In genomic region chr5:24350073-24350472, GRCm38 (mm10) we compare ENCODE assay signal across 8 mouse cellular contexts. TPM values are rescaled to one million over a fixed set of nuclear protein-coding genes. Genes with fewer than 3 reads are reported as not detected.
DNase-seq lines count a peak whose midpoint lies in the region; ATAC-seq lines count a peak whose summit lies in the region.

No protein-coding gene starts in this region.

- no peak overlapping the region for H3K27ac ChIP-seq in kidney, embryonic 14.5 days (ENCODE audit: low read depth, low read length)
- H3K27ac ChIP-seq in forebrain, embryonic 13.5 days: no peak overlapping the region
- H3K27ac ChIP-seq in neural tube, embryonic 15.5 days (replicated peaks): no peak overlapping the region

- peaks cover 10% of the 10 kb centered on the region; the same call in 1 of the 2 replicates for H3K27me3 ChIP-seq in kidney, embryonic 14.5 days (ENCODE audit: control insufficient read depth, insufficient read depth, low read length)
- peaks cover 23% of the 10 kb centered on the region for H3K27me3 ChIP-seq in forebrain, embryonic 13.5 days
- no peaks in the 10 kb centered on the region for H3K27me3 ChIP-seq in neural tube, embryonic 15.5 days (replicated peaks)

- no peaks in the 10 kb centered on the region for H3K36me3 ChIP-seq in kidney, embryonic 14.5 days (ENCODE audit: control insufficient read depth, insufficient read depth, low read length)
- no peaks in the 10 kb centered on the region for H3K36me3 ChIP-seq in forebrain, embryonic 13.5 days (ENCODE audit: poor library complexity, severe bottlenecking)
- peaks cover 4% of the 10 kb centered on the region; the same call in 1 of the 2 replicates for H3K36me3 ChIP-seq in neural tube, embryonic 15.5 days

- WGBS in kidney, embryonic 14.5 days: 52% methylated on average over 3 of the region's 3 CpGs
- WGBS in forebrain, embryonic 13.5 days: 56% methylated on average over 3 of the region's 3 CpGs
- WGBS in neural tube, embryonic 15.5 days: 48% methylated on average over 3 of the region's 3 CpGs

- H3K4me2 ChIP-seq in kidney, embryonic 14.5 days (replicated peaks; ENCODE audit: low read depth, low read length): peak overlapping the region; percentile 99; the same call in 1 of the 2 replicates
- H3K4me2 ChIP-seq in forebrain, embryonic 13.5 days: peak overlapping the region; percentile 94
- peak overlapping the region; percentile 95 for H3K4me2 ChIP-seq in neural tube, embryonic 15.5 days

- H3K9ac ChIP-seq in kidney, embryonic 14.5 days (ENCODE audit: low read depth, low read length): no peak overlapping the region
- H3K9ac ChIP-seq in forebrain, embryonic 13.5 days: peak overlapping the region; percentile 87
- peak overlapping the region; percentile 86 for H3K9ac ChIP-seq in neural tube, embryonic 15.5 days (replicated peaks)

- ATAC-seq in kidney, embryonic 14.5 days (ENCODE audit: low FRiP score, low TSS enrichment): no peak
- no peak for ATAC-seq in forebrain, embryonic 13.5 days
- no peak for ATAC-seq in neural tube, embryonic 15.5 days (ENCODE audit: low FRiP score)
- no peak for ATAC-seq in megakaryocyte, adult 5-6 weeks (ENCODE audit: poor library complexity, severe bottlenecking)

- no peak for DNase-seq in kidney, postnatal 25 days
- peak; percentile 9 for DNase-seq in induced T-regulatory cell, adult 2 months (ENCODE audit: low read depth)
- DNase-seq in retina, embryonic 14.5 days (ENCODE audit: low spot score): no peak
- DNase-seq in kidney, postnatal 10 days: no peak

- no peaks in the 10 kb centered on the region for H3K9me3 ChIP-seq in kidney, embryonic 14.5 days (ENCODE audit: control insufficient read depth, low read length)
- H3K9me3 ChIP-seq in forebrain, embryonic 13.5 days (replicated peaks): no peaks in the 10 kb centered on the region
- H3K9me3 ChIP-seq in neural tube, embryonic 15.5 days (replicated peaks): no peaks in the 10 kb centered on the region

- H3K4me3 ChIP-seq in kidney, embryonic 14.5 days (ENCODE audit: low read length): peak overlapping the region; percentile 73; the same call in 1 of the 2 replicates
- H3K4me3 ChIP-seq in forebrain, embryonic 13.5 days: peak overlapping the region; percentile 72
- H3K4me3 ChIP-seq in neural tube, embryonic 15.5 days (replicated peaks): peak overlapping the region; percentile 83

- peaks cover 56% of the 10 kb centered on the region for H3K4me1 ChIP-seq in kidney, embryonic 14.5 days (ENCODE audit: control insufficient read depth, insufficient read depth, low read length)
- H3K4me1 ChIP-seq in forebrain, embryonic 13.5 days: peaks cover 57% of the 10 kb centered on the region
- H3K4me1 ChIP-seq in neural tube, embryonic 15.5 days: peaks cover 66% of the 10 kb centered on the region

RNA-seq across cellular contexts. Expression of gene Kcnh2, which starts 1.3 kb away (rescaled TPM):
- 4.6 and 5.7 TPM in 2 replicates for polyA plus RNA-seq in kidney, embryonic 14.5 days (2014; fragmentation: Nextera tagmentation; extraction: Ambion mirVana)
- polyA plus RNA-seq in forebrain, embryonic 13.5 days (2015; fragmentation: Nextera tagmentation; extraction: Ambion mirVana): 4.3 and 6.9 TPM in 2 replicates
- polyA plus RNA-seq in neural tube, embryonic 15.5 days (2015; fragmentation: Nextera tagmentation; extraction: Ambion mirVana): 12.7 and 18.2 TPM in 2 replicates
- total RNA-seq in megakaryocyte, adult 5-6 weeks (2015): not detected in 2 replicates
- not detected in 2 replicates for total RNA-seq in megakaryocyte, adult 5-6 weeks (2017)

RNA-seq across cellular contexts. Expression of gene Nos3, which starts 14.5 kb away (rescaled TPM):
- polyA plus RNA-seq in kidney, embryonic 14.5 days (2014; fragmentation: Nextera tagmentation; extraction: Ambion mirVana): 6.3 and 12.0 TPM in 2 replicates
- polyA plus RNA-seq in forebrain, embryonic 13.5 days (2015; fragmentation: Nextera tagmentation; extraction: Ambion mirVana): 5.6 and 5.9 TPM in 2 replicates
- polyA plus RNA-seq in neural tube, embryonic 15.5 days (2015; fragmentation: Nextera tagmentation; extraction: Ambion mirVana): 9.3 and 10.6 TPM in 2 replicates
- 0.05 and 0.25 TPM in 2 replicates for total RNA-seq in megakaryocyte, adult 5-6 weeks (2015)
- 0.16 and 0.29 TPM in 2 replicates for total RNA-seq in megakaryocyte, adult 5-6 weeks (2017)

RNA-seq across cellular contexts. Expression of gene Atg9b, which starts 41.9 kb away (rescaled TPM):
- 1.1 and 1.3 TPM in 2 replicates for polyA plus RNA-seq in kidney, embryonic 14.5 days (2014; fragmentation: Nextera tagmentation; extraction: Ambion mirVana)
- polyA plus RNA-seq in forebrain, embryonic 13.5 days (2015; fragmentation: Nextera tagmentation; extraction: Ambion mirVana): 0.52 and 0.57 TPM in 2 replicates
- polyA plus RNA-seq in neural tube, embryonic 15.5 days (2015; fragmentation: Nextera tagmentation; extraction: Ambion mirVana): 4.0 and 4.8 TPM in 2 replicates
- total RNA-seq in megakaryocyte, adult 5-6 weeks (2015): 0.33 and 0.50 TPM in 2 replicates
- total RNA-seq in megakaryocyte, adult 5-6 weeks (2017): 2.2 and 2.7 TPM in 2 replicates

RNA-seq across cellular contexts. Expression of gene Abcb8, which starts 43.4 kb away (rescaled TPM):
- polyA plus RNA-seq in kidney, embryonic 14.5 days (2014; fragmentation: Nextera tagmentation; extraction: Ambion mirVana): 44.9 and 55.0 TPM in 2 replicates
- polyA plus RNA-seq in forebrain, embryonic 13.5 days (2015; fragmentation: Nextera tagmentation; extraction: Ambion mirVana): 39.0 and 48.1 TPM in 2 replicates
- polyA plus RNA-seq in neural tube, embryonic 15.5 days (2015; fragmentation: Nextera tagmentation; extraction: Ambion mirVana): 49.4 and 52.2 TPM in 2 replicates
- 9.3 and 13.9 TPM in 2 replicates for total RNA-seq in megakaryocyte, adult 5-6 weeks (2015)
- 3.3 and 5.6 TPM in 2 replicates for total RNA-seq in megakaryocyte, adult 5-6 weeks (2017)
